Mouse (Mus musculus) MEL (cell line): Measurements from ENCODE around the gene Rbms3. TPM values are rescaled to one million over a fixed set of nuclear protein-coding genes. Genes with fewer than 3 reads are reported as not detected.

ENCODE experiments used
- DNase-seq: peaks from one replicate; pipeline ENCODE4 v3.0.0; 2011; ENCODE audit warnings: low read depth, low spot score
- H3K27ac ChIP-seq: 2 replicates; pipeline ENCODE4 v1.5.1; 2012; ENCODE audit warnings: low read depth, mild to moderate bottlenecking, control low read depth, low read length, moderate library complexity; ENCODE audit not compliant: control insufficient read depth
- H3K27me3 ChIP-seq, 2 experiments: fragments of 150-350 bp in 1 of 2; sonication (generic) in 1 of 2; 2 replicates each; pipeline ENCODE4 v1.6.1; 2012; ENCODE audit warnings: low read length in 2 of 2, mild to moderate bottlenecking in 2 of 2, improper control_type of control experiment in 1 of 2, moderate library complexity in 1 of 2; ENCODE audit not compliant: insufficient read depth in 2 of 2, control insufficient read depth in 1 of 2
- H3K36me3 ChIP-seq, 2 experiments: 2 replicates each; pipeline ENCODE4 v1.6.1; 2012 to 2014; ENCODE audit warnings: low read length in 2 of 2, improper control_type of control experiment in 1 of 2, inconsistent platforms in 1 of 2, mild to moderate bottlenecking in 1 of 2; ENCODE audit not compliant: insufficient read depth in 2 of 2, control insufficient read depth in 1 of 2
- H3K4me1 ChIP-seq, 2 experiments: fragments of 150-350 bp in 1 of 2; sonication (generic) in 1 of 2; 2 replicates each; pipeline ENCODE4 v1.6.1; 2012; ENCODE audit warnings: low read length in 2 of 2, improper control_type of control experiment in 1 of 2, mild to moderate bottlenecking in 1 of 2; ENCODE audit not compliant: insufficient read depth in 2 of 2, control insufficient read depth in 1 of 2
- H3K4me3 ChIP-seq, 2 experiments: fragments of 150-350 bp in 1 of 2; sonication (generic) in 1 of 2; 2 replicates each; pipeline ENCODE4 v1.5.1; 2012; ENCODE audit warnings: low read depth in 2 of 2, low read length in 2 of 2, mild to moderate bottlenecking in 2 of 2, moderate library complexity in 2 of 2, control low read depth in 1 of 2, improper control_type of control experiment in 1 of 2; ENCODE audit not compliant: control insufficient read depth in 1 of 2, insufficient read depth in 1 of 2
- H3K79me2 ChIP-seq: 2 replicates; pipeline ENCODE4 v1.6.1; 2012; ENCODE audit warnings: mild to moderate bottlenecking, low read length, moderate library complexity; ENCODE audit not compliant: control insufficient read depth, poor library complexity, insufficient read depth
- H3K9ac ChIP-seq: 2 replicates; pipeline ENCODE4 v1.6.1; 2012; ENCODE audit warnings: low read depth, mild to moderate bottlenecking, control low read depth, low read length, moderate library complexity; ENCODE audit not compliant: control insufficient read depth, poor library complexity, severe bottlenecking
- H3K9me3 ChIP-seq: fragments of 150-350 bp; sonication (generic); replicated peaks from 2 replicates; pipeline ENCODE4 v1.6.1; 2012; ENCODE audit warnings: mild to moderate bottlenecking, low read length, improper control_type of control experiment, moderate library complexity; ENCODE audit not compliant: insufficient read depth
- CHD1 ChIP-seq: IDR thresholded peaks from 2 replicates; pipeline ENCODE4 v1.6.1; 2012; ENCODE audit warnings: low read depth, mild to moderate bottlenecking, inconsistent platforms, low read length, improper control_type of control experiment
- CTCF ChIP-seq, 3 experiments: IDR thresholded peaks in 2 of 3; conservative IDR thresholded peaks in 1 of 3; 2 replicates each; pipeline ENCODE4 v1.5.1; 2011 to 2012; ENCODE audit warnings: low read length in 3 of 3, low read depth in 2 of 3, mild to moderate bottlenecking in 2 of 3, improper control_type of control experiment in 1 of 3, inconsistent platforms in 1 of 3, mixed read lengths in 1 of 3, moderate library complexity in 1 of 3; ENCODE audit not compliant: control insufficient read depth in 1 of 3, insufficient read depth in 1 of 3, poor library complexity in 1 of 3, severe bottlenecking in 1 of 3
- E2F4 ChIP-seq: IDR thresholded peaks from 2 replicates; pipeline ENCODE4 v1.6.1; 2011; ENCODE audit warnings: low read depth, low read length, improper control_type of control experiment, borderline replicate concordance
- JUND ChIP-seq: IDR thresholded peaks from 2 replicates; pipeline ENCODE4 v1.6.1; 2011; ENCODE audit warnings: low read depth, mild to moderate bottlenecking, improper control_type of control experiment, low read length
- KAT2A ChIP-seq: conservative IDR thresholded peaks from 2 replicates; pipeline ENCODE4 v1.6.1; 2012; ENCODE audit warnings: low read depth, low read length, improper control_type of control experiment, inconsistent platforms
- MAFK ChIP-seq: IDR thresholded peaks from 2 replicates; pipeline ENCODE4 v1.6.1; 2011; ENCODE audit warnings: low read depth, mild to moderate bottlenecking, low read length, improper control_type of control experiment, borderline replicate concordance
- MYB ChIP-seq: IDR thresholded peaks from 2 replicates; pipeline ENCODE4 v1.6.1; 2011; ENCODE audit warnings: mild to moderate bottlenecking, low read depth, low read length, improper control_type of control experiment
- NELFE ChIP-seq: IDR thresholded peaks from 2 replicates; pipeline ENCODE4 v1.6.1; 2011; ENCODE audit warnings: low read depth, low read length, improper control_type of control experiment
- POLR2A ChIP-seq, 2 experiments: IDR thresholded peaks; 2 replicates each; pipeline ENCODE4 v1.6.1; 2011 to 2012; ENCODE audit warnings: low read length in 2 of 2, mild to moderate bottlenecking in 2 of 2, control low read depth in 1 of 2, improper control_type of control experiment in 1 of 2, low read depth in 1 of 2, moderate library complexity in 1 of 2; ENCODE audit not compliant: control insufficient read depth in 1 of 2, insufficient read depth in 1 of 2, poor library complexity in 1 of 2
- POLR2AphosphoS2 ChIP-seq: IDR thresholded peaks from 2 replicates; pipeline ENCODE4 v1.6.1; 2011; ENCODE audit warnings: low read length, improper control_type of control experiment
- RAD21 ChIP-seq: IDR thresholded peaks from 2 replicates; pipeline ENCODE4 v1.6.1; 2011; ENCODE audit warnings: mild to moderate bottlenecking, low read depth, low read length, improper control_type of control experiment
- RCOR1 ChIP-seq: IDR thresholded peaks from 2 replicates; pipeline ENCODE4 v1.6.1; 2012; ENCODE audit warnings: low read depth, mild to moderate bottlenecking, inconsistent platforms, low read length, improper control_type of control experiment
- SIN3A ChIP-seq: IDR thresholded peaks from 2 replicates; pipeline ENCODE4 v1.6.1; 2012; ENCODE audit warnings: low read length, improper control_type of control experiment, inconsistent platforms
- SMC3 ChIP-seq: IDR thresholded peaks from 2 replicates; pipeline ENCODE4 v1.6.1; 2011; ENCODE audit warnings: low read depth, low read length, improper control_type of control experiment
- TAL1 ChIP-seq: IDR thresholded peaks from 2 replicates; pipeline ENCODE4 v1.6.1; 2012; ENCODE audit warnings: mild to moderate bottlenecking, inconsistent platforms, low read length, moderate library complexity, mixed read lengths
- ZKSCAN1 ChIP-seq: IDR thresholded peaks from 2 replicates; pipeline ENCODE4 v1.6.1; 2012; ENCODE audit warnings: low read depth, mild to moderate bottlenecking, inconsistent platforms, low read length, improper control_type of control experiment, moderate library complexity
- ZMIZ1 ChIP-seq: IDR thresholded peaks from 2 replicates; pipeline ENCODE4 v1.6.1; 2012; ENCODE audit warnings: low read depth, mild to moderate bottlenecking, inconsistent platforms, low read length, improper control_type of control experiment, moderate library complexity
- ZNF384 ChIP-seq: IDR thresholded peaks from 2 replicates; pipeline ENCODE4 v1.6.1; 2012; ENCODE audit warnings: low read depth, mild to moderate bottlenecking, inconsistent platforms, low read length, improper control_type of control experiment
- polyA plus RNA-seq, 2 experiments: library from polyadenylated mRNA; stranded (reverse) in 1 of 2; unstranded in 1 of 2; fragments of >175 nt in 1 of 2; fragments of >200 nt in 1 of 2; gene quantifications; 2 replicates each; pipeline versions ENCODE4 v1.2.1 to v1.2.4; 2012; ENCODE audit warnings: low replicate concordance in 2 of 2, low read depth in 1 of 2; ENCODE audit not compliant: insufficient read length in 2 of 2, insufficient read depth in 1 of 2, missing spikeins in 1 of 2
- total RNA-seq: library from RNA; depleted of rRNA; stranded (reverse); fragments of 300-350 nt; gene quantifications from 2 replicates; pipeline ENCODE4 v1.2.3, GENCODE M21; 2012

Rbms3 gene
- total and polyA plus RNA-seq, 3 experiments = not detected

DNA sequence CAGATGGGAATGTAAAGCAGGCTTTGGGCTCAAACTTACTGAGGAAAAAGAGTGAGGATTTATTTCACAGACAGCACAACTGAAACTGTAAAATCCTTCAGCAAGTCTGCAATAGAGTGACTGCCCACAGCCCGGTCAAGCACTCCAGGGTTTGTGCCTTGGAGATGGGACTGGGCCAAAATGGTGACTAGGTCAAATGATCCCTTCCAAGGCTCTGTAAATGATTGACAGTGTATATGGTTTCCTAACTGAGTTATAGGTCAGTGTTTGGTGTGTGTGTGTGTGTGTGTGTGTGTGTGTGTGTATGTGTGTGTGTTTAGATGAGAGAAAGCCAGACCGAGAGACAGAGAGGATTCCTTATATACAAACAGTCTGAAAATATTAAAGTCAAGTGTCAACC lies 673.6 kb downstream of the Rbms3 start:
- no peaks in the 10 kb centered on the region for H3K79me2 ChIP-seq
- no peak overlapping the region for H3K27ac ChIP-seq
- H3K4me3 ChIP-seq = no peak overlapping the region
- no peaks in the 10 kb centered on the region for H3K4me1 ChIP-seq
- no peaks in the 10 kb centered on the region for H3K9me3 ChIP-seq
- TF ChIP-seq JUND (no peak), SIN3A (no peak), E2F4 (no peak), RCOR1 (no peak), POLR2A (IDR thresholded peaks at IDR 0.05; ENCODE audit: control insufficient read depth in 1 of 2, insufficient read depth in 1 of 2, low read depth in 1 of 2, low read length in 2 of 2, poor library complexity in 1 of 2) (no peak), NELFE (no peak), TAL1 (no peak), POLR2AphosphoS2 (no peak), ZKSCAN1 (no peak), KAT2A (no peak), RAD21 (no peak), ZMIZ1 (no peak), ZNF384 (no peak), MYB (no peak), CHD1 (no peak), SMC3 (no peak), CTCF (IDR thresholded peaks at IDR 0.05 in 2 of 3, conservative IDR thresholded peaks at IDR 0.05 in 1 of 3; ENCODE audit: control insufficient read depth in 1 of 3, insufficient read depth in 1 of 3, low read depth in 2 of 3, low read length in 3 of 3, poor library complexity in 1 of 3, severe bottlenecking in 1 of 3) (no peak)
- no peaks in the 10 kb centered on the region for H3K27me3 ChIP-seq
- no peaks in the 10 kb centered on the region for H3K36me3 ChIP-seq
- no peak for DNase-seq
- no peak overlapping the region for H3K9ac ChIP-seq

DNA sequence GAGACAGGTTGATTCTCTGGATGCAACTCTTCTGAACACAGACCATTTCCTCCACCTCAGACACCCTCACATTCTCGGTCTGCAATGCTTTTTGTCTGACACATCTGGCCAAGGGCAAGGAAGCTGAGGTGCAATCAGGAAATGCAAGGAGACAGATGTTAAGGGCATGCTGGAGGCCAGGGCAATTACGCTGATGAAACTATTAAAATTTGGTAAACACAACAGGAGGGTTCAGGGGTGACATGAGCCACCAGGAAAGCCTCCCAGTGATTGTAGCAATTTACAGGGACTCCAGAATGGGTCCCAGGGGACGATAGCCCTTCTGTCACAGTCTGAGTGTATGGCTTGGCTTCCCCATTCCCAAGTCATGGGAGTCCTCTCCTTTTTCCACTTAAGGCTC lies 681.5 kb downstream of the Rbms3 start:
- TF ChIP-seq RAD21 (no peak), MAFK (no peak), POLR2AphosphoS2 (no peak), CHD1 (no peak), CTCF (IDR thresholded peaks at IDR 0.05 in 2 of 3, conservative IDR thresholded peaks at IDR 0.05 in 1 of 3; ENCODE audit: control insufficient read depth in 1 of 3, insufficient read depth in 1 of 3, low read depth in 2 of 3, low read length in 3 of 3, poor library complexity in 1 of 3, severe bottlenecking in 1 of 3) (no peak)
- Histone ChIP-seq H3K36me3 (no peaks in the 10 kb centered on the region), H3K4me3 (no peak overlapping the region), H3K9me3 (no peaks in the 10 kb centered on the region), H3K9ac (no peak overlapping the region), H3K79me2 (no peaks in the 10 kb centered on the region), H3K27ac (no peak overlapping the region), H3K4me1 (no peaks in the 10 kb centered on the region), H3K27me3 (no peaks in the 10 kb centered on the region)
- DNase-seq = no peak
